Mouse (Mus musculus) bone marrow, adult 2 months (tissue): Measurements from ENCODE around the gene Kcnk10.

Source experiments
- CTCF ChIP-seq: fragments of 200-500 bp; IDR thresholded peaks from 2 replicates; pipeline ENCODE4 v1.5.1; 2011; ENCODE audit warnings: low read length, control low read depth; ENCODE audit not compliant: control insufficient read depth, insufficient read depth
- POLR2A ChIP-seq: fragments of 200-500 bp; IDR thresholded peaks from 2 replicates; pipeline ENCODE4 v1.6.1; 2011; ENCODE audit warnings: low read depth, mild to moderate bottlenecking, control low read depth, low read length, borderline replicate concordance; ENCODE audit not compliant: control insufficient read depth

GRCm38 (mm10) chr12:98520568-98520931 is 57.6 kb downstream of the Kcnk10 start:
- TF ChIP-seq CTCF (no peak), POLR2A (no peak)
